Mouse (Mus musculus): ENCODE measurements around the gene Shpk. TPM values are rescaled to one million over a fixed set of nuclear protein-coding genes. Genes with fewer than 3 reads are reported as not detected.
A peak's percentile ranks its signal among the peaks of the same experiment; 100 is the strongest.

Gene Shpk
- polyA plus RNA-seq, 1 experiment = 3.3 TPM

DNA sequence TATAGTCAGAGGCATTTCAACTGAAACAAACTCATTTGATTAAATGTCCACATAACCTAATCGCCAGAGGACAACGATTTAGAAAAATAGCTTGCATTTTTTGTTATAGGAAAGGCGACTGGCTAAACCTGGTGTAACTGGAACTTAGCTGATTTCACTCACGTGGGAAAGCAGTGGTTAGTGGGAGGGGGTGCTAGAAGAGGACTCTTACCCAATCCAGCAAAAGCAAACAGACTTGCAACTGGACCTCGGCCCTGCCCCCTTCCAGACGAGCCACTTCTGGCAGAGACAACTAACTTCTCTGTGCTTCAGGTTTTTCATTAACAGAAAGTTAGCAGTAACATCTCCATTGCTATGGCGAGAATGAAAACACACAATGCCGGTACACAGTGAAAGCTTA lies 23.6 kb upstream of the Shpk start:
- no peak for TF ChIP-seq POLR2A (IDR thresholded peaks at IDR 0.05; ENCODE audit: borderline replicate concordance, low read depth, low read length)
- TF ChIP-seq CTCF (IDR thresholded peaks at IDR 0.05; ENCODE audit: low read depth, low read length) = no peak
- Histone ChIP-seq H3K4me3 (ENCODE audit: insufficient read depth, low read length) (peak overlapping the region; percentile 99), H3K4me1 (ENCODE audit: control insufficient read depth, insufficient read depth, low read length) (peaks cover 12% of the 10 kb centered on the region), H3K27ac (ENCODE audit: insufficient read depth, low read depth, low read length) (no peak overlapping the region)

DNA sequence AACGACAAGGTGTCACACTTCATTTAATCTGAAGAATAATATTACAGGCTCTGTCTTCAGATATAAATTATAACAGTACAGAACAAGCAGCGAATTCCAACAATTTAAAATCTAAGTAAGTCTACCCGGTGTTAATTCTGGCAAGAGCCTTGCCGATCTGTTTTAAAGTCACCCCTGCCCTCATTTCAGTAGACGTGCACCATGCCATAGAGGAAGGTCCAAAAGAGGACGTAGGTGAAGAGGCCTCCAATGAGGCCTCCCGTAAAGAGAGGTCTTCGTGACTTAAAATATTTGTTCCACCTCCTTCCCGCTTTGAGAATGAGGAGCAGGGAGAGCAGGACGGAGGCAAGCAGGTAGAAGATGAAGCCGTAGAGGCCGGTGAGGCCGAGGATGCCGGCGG lies 23.1 kb upstream of the Shpk start:
- peak overlapping the region; percentile 70 for H3K27ac ChIP-seq (ENCODE audit: insufficient read depth, low read depth, low read length)
- no peak for TF ChIP-seq CTCF (IDR thresholded peaks at IDR 0.05; ENCODE audit: low read depth, low read length)
- TF ChIP-seq POLR2A (IDR thresholded peaks at IDR 0.05; ENCODE audit: borderline replicate concordance, low read depth, low read length) = no peak
- peak overlapping the region; percentile 99 for H3K4me3 ChIP-seq (ENCODE audit: insufficient read depth, low read length)
- peaks cover 12% of the 10 kb centered on the region for H3K4me1 ChIP-seq (ENCODE audit: control insufficient read depth, insufficient read depth, low read length)

- TF ChIP-seq CTCF (IDR thresholded peaks at IDR 0.05; ENCODE audit: low read depth, low read length) (no peak), POLR2A (IDR thresholded peaks at IDR 0.05; ENCODE audit: borderline replicate concordance, low read depth, low read length) (0 out of 2 replicates have a peak, but pooled peaks have one; percentile 60)
- H3K27ac ChIP-seq (ENCODE audit: insufficient read depth, low read depth, low read length) = peak within 1 kb of the TSS; percentile 78
- H3K4me3 ChIP-seq (ENCODE audit: insufficient read depth, low read length) = peak within 1 kb of the TSS; percentile 99
- peaks cover 12% of the 10 kb centered on the region for H3K4me1 ChIP-seq (ENCODE audit: control insufficient read depth, insufficient read depth, low read length)
Measured at GRCm38 (mm10) chr11:73176608-73177508, 22.4 kb upstream of the Shpk start, which contains the start of the genes Emc6 and Tax1bp3. Emc6 (minus strand) TSS chr11:73177037. Tax1bp3 (plus strand) TSS chr11:73177083.

DNA sequence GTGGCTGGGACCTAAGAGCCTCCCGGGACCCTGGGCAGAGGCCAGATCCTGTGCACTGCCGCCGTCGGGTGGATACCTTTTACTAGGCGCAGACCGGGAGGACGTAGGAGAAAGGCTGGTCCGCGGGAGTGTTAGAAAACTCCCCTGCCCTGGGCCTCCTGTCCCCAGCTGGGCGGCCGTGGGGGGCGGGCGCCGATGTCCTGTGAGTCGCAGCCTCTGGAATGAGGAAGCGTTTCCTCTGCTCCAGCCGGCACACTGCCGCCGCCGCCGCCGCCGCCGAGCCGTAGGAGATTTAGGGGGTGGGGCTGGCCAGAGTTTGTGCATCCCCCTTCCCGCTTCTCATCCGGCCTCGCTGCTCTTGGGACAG lies 21.8 kb upstream of the Shpk start:
- Histone ChIP-seq H3K27ac (ENCODE audit: insufficient read depth, low read depth, low read length) (peak overlapping the region; percentile 78), H3K4me3 (ENCODE audit: insufficient read depth, low read length) (peak overlapping the region; percentile 79), H3K4me1 (ENCODE audit: control insufficient read depth, insufficient read depth, low read length) (peaks cover 12% of the 10 kb centered on the region)
- no peak for TF ChIP-seq POLR2A (IDR thresholded peaks at IDR 0.05; ENCODE audit: borderline replicate concordance, low read depth, low read length)
- TF ChIP-seq CTCF (IDR thresholded peaks at IDR 0.05; ENCODE audit: low read depth, low read length) = no peak

GRCm38 (mm10) chr11:73177895-73178294 lies 21.4 kb upstream of the Shpk start:
- H3K4me3 ChIP-seq (ENCODE audit: insufficient read depth, low read length) = peak overlapping the region; percentile 79
- TF ChIP-seq POLR2A (IDR thresholded peaks at IDR 0.05; ENCODE audit: borderline replicate concordance, low read depth, low read length) (no peak), CTCF (IDR thresholded peaks at IDR 0.05; ENCODE audit: low read depth, low read length) (no peak)
- H3K4me1 ChIP-seq (ENCODE audit: control insufficient read depth, insufficient read depth, low read length) = peaks cover 12% of the 10 kb centered on the region
- H3K27ac ChIP-seq (ENCODE audit: insufficient read depth, low read depth, low read length) = no peak overlapping the region

GRCm38 (mm10) chr11:73185872-73186615 lies 13.2 kb upstream of the Shpk start:
- H3K27ac ChIP-seq (ENCODE audit: insufficient read depth, low read depth, low read length) = peak overlapping the region; percentile 58
- peaks cover 14% of the 10 kb centered on the region for H3K4me1 ChIP-seq (ENCODE audit: control insufficient read depth, insufficient read depth, low read length)
- H3K4me3 ChIP-seq (ENCODE audit: insufficient read depth, low read length) = no peak overlapping the region
- no peak for TF ChIP-seq POLR2A (IDR thresholded peaks at IDR 0.05; ENCODE audit: borderline replicate concordance, low read depth, low read length)
- TF ChIP-seq CTCF (IDR thresholded peaks at IDR 0.05; ENCODE audit: low read depth, low read length) = no peak

DNA sequence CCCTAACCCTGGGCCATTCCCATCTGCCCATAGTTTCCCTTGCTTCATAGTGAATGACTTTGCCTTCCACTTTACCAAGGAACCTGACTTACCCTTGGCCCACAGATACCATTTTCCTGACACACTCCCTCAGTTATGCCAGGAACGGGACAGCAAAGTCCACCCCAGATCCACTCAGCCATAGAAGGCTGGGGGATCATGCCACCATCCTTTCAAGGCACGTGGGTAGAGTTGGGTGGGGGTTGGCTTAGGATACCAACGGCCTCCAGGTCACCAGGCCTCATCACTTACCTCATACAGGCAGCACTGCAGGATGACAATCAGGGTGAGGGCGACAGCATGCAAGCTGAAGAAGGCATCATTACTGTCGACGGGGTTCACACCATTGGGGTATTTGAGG lies 12.0 kb upstream of the Shpk start:
- no peak for TF ChIP-seq POLR2A (IDR thresholded peaks at IDR 0.05; ENCODE audit: borderline replicate concordance, low read depth, low read length)
- TF ChIP-seq CTCF (IDR thresholded peaks at IDR 0.05; ENCODE audit: low read depth, low read length) = no peak

GRCm38 (mm10) chr11:73193047-73193446 lies 6.2 kb upstream of the Shpk start:
- Histone ChIP-seq H3K27ac (ENCODE audit: insufficient read depth, low read depth, low read length) (peak overlapping the region; percentile 64), H3K4me1 (ENCODE audit: control insufficient read depth, insufficient read depth, low read length) (peaks cover 43% of the 10 kb centered on the region), H3K4me3 (ENCODE audit: insufficient read depth, low read length) (peak overlapping the region; percentile 1; the same call in 1 of the 2 replicates)
- TF ChIP-seq CTCF (IDR thresholded peaks at IDR 0.05; ENCODE audit: low read depth, low read length) (no peak), POLR2A (IDR thresholded peaks at IDR 0.05; ENCODE audit: borderline replicate concordance, low read depth, low read length) (no peak)

More for the DNA sequence above, 12.0 kb upstream of the Shpk start:
- Histone ChIP-seq H3K27ac (ENCODE audit: insufficient read depth, low read depth, low read length) (no peak overlapping the region), H3K4me3 (ENCODE audit: insufficient read depth, low read length) (no peak overlapping the region), H3K4me1 (ENCODE audit: control insufficient read depth, insufficient read depth, low read length) (peaks cover 19% of the 10 kb centered on the region)

DNA sequence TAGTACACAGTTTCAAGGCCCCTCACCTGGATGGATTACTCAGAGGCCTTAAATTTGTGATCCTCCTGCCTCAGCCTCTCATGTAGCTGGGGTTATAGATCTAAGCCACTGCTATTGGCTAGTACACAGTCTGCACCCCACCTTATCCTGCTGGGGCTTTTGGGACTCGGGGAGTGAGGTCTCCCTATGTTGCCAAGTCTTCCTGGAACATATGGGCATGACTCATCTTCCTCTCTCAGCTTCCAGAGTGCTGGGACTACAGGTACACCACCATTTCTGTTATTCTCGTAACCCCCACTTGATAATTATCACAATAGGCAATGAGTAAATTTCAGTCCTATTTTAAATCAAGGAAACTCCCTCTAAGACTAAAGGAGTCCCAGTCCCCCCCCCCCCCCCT lies 4.8 kb upstream of the Shpk start:
- Histone ChIP-seq H3K4me1 (ENCODE audit: control insufficient read depth, insufficient read depth, low read length) (peaks cover 43% of the 10 kb centered on the region), H3K27ac (ENCODE audit: insufficient read depth, low read depth, low read length) (0 out of 2 replicates have a peak overlapping the region, but pooled peaks have one; percentile 4), H3K4me3 (ENCODE audit: insufficient read depth, low read length) (no peak overlapping the region)
- no peak for TF ChIP-seq CTCF (IDR thresholded peaks at IDR 0.05; ENCODE audit: low read depth, low read length)
- TF ChIP-seq POLR2A (IDR thresholded peaks at IDR 0.05; ENCODE audit: borderline replicate concordance, low read depth, low read length) = no peak
